Mouse (Mus musculus) bone marrow, adult 2 months (tissue): Measurements from ENCODE around the gene Smndc1. TPM values are rescaled to one million over a fixed set of nuclear protein-coding genes. Genes with fewer than 3 reads are reported as not detected.

Source experiments
- H3K27ac ChIP-seq: fragments of 200-500 bp; 2 replicates; pipeline ENCODE4 v1.5.1; 2012; ENCODE audit warnings: low read depth, mild to moderate bottlenecking, control low read depth, inconsistent platforms, low read length; ENCODE audit not compliant: control insufficient read depth, poor library complexity, insufficient read depth
- H3K4me1 ChIP-seq: fragments of 200-500 bp; 2 replicates; pipeline ENCODE4 v1.6.1; 2011; ENCODE audit warnings: low read length; ENCODE audit not compliant: control insufficient read depth, insufficient read depth
- H3K4me3 ChIP-seq: fragments of 200-500 bp; replicated peaks from 2 replicates; pipeline ENCODE3; 2011; ENCODE audit warnings: mild to moderate bottlenecking, low read depth, low read length, control low read depth; ENCODE audit not compliant: control insufficient read depth
- CTCF ChIP-seq: fragments of 200-500 bp; IDR thresholded peaks from 2 replicates; pipeline ENCODE4 v1.5.1; 2011; ENCODE audit warnings: low read length, control low read depth; ENCODE audit not compliant: control insufficient read depth, insufficient read depth
- POLR2A ChIP-seq: fragments of 200-500 bp; IDR thresholded peaks from 2 replicates; pipeline ENCODE4 v1.6.1; 2011; ENCODE audit warnings: low read depth, mild to moderate bottlenecking, control low read depth, low read length, borderline replicate concordance; ENCODE audit not compliant: control insufficient read depth
- WGBS: fragments of 180-500 bp; shearing (Covaris S2); methylation state at CpG from one replicate; pipeline ENCODE4 v1.1.7; 2018; 5-methylcytosine and 5-hydroxymethylcytosine counted together
- polyA plus RNA-seq: library from polyadenylated mRNA; stranded (reverse); fragments of >200 nt; gene quantifications from 2 replicates; pipeline ENCODE4 v1.2.4, GENCODE M21; 2011; ENCODE audit warnings: low replicate concordance; ENCODE audit not compliant: missing spikeins, insufficient read depth, insufficient read length

The Smndc1 gene
- polyA plus RNA-seq, 1 experiment = 41.2 TPM

DNA sequence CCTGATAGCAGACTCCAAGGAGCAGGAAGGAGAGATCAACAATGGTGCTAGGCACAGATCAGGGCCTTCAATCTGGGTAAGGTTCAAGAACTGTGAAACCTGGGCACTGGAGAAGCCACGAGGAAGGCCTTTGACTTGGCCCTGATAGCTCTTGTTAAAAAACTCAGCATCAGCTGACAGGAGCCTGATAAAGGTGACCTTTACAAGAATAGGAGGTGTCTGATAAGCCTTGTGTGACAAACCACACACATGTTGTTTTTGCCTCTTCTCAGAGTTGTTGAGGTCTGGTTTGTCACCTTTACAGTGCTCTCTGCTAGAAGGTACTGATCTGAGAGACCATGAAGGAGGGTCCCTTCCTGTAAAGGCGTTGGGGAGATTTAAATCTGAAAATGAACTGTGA lies 17.0 kb upstream of the Smndc1 start:
- WGBS = 63% methylated on average over 2 of the region's 2 CpGs
- no peaks in the 10 kb centered on the region for H3K4me1 ChIP-seq
- no peak overlapping the region for H3K27ac ChIP-seq
- TF ChIP-seq CTCF (no peak), POLR2A (no peak)
- no peak overlapping the region for H3K4me3 ChIP-seq

DNA sequence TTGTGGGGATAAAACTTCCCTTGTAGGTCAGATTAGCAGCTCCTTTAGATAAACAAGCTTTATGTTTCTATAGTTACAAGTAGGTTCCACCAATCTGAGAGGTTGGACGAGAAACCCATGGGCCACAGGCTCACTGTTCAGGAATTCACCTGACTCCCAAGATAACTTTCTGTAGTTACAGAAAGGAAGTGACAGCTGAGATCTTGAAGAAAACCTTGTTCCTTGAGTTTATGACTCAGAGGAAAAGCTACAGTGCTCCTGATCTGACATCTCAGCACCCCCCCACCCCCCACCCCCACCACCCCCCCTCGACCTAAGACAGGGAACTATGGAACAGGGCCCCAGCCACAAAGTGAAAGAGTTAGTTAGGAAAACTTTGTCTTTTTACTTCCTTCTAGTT lies 15.4 kb upstream of the Smndc1 start:
- no peak for TF ChIP-seq CTCF
- no peak for TF ChIP-seq POLR2A
- Histone ChIP-seq H3K4me1 (no peaks in the 10 kb centered on the region), H3K27ac (no peak overlapping the region), H3K4me3 (no peak overlapping the region)
- 19% methylated on average over 2 of the region's 2 CpGs for WGBS

DNA sequence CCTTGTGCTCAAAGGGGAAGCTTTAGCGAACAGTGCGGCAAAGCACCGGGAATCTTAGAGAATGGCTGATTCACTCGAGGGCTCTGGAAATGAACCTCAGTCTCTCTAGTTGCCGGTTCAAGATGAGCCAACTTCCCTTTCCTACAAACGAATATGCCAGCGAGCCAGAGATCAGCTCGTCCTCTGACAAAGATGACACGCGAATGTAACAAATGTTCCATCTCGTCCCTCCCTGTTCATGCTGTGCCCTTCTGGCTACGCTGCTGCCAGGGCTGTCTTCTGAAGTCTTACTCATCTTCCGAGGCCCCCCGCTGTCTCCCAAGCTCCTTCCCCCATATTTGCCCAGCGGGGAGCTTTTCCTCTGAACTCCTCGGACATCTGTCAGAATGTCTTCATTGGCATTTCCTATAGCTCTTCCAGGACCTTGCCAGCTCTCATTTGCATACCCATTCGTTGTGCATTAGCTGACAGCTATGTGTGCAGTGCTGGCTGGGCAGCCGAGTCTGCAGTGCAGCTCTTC lies 14.5 kb upstream of the Smndc1 start:
- H3K4me1 ChIP-seq = no peaks in the 10 kb centered on the region; the same call in 1 of the 2 replicates
- WGBS = 61% methylated on average over 18 of the region's 18 CpGs
- TF ChIP-seq POLR2A (no peak), CTCF (no peak)
- no peak overlapping the region for H3K4me3 ChIP-seq
- no peak overlapping the region for H3K27ac ChIP-seq

DNA sequence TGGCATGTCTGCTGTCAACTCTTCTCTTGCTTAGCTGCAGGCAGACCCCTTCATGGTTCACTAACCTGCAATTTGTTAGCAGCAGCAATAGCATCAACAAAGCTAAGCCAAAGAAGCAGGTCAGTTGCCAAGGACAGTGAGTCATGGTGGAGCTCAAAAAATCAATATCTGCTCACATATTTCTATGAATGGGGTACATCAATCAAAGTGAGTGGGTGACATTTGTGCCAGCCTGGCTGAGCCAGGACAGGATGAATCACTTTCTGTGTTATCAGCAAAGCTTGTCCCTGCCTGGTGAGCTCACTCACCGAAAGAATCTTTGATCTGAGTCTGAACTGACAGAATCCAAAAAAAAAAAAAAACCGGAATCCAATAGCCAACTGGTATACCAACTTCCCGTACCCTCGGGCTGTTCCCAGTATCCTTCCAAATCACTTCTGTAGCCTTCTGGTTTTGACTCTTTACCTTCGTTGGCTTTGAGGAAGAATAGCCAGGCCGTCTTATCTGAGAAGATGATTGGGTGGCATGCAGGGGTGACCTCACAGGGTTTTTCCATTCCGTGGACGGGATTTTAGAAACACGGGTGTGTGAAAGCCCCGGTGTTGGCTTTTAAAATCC lies 13.9 kb upstream of the Smndc1 start:
- TF ChIP-seq POLR2A (no peak), CTCF (no peak)
- Histone ChIP-seq H3K4me3 (no peak overlapping the region), H3K27ac (no peak overlapping the region), H3K4me1 (no peaks in the 10 kb centered on the region; the same call in 1 of the 2 replicates)
- WGBS = 68% methylated on average over 10 of the region's 10 CpGs

DNA sequence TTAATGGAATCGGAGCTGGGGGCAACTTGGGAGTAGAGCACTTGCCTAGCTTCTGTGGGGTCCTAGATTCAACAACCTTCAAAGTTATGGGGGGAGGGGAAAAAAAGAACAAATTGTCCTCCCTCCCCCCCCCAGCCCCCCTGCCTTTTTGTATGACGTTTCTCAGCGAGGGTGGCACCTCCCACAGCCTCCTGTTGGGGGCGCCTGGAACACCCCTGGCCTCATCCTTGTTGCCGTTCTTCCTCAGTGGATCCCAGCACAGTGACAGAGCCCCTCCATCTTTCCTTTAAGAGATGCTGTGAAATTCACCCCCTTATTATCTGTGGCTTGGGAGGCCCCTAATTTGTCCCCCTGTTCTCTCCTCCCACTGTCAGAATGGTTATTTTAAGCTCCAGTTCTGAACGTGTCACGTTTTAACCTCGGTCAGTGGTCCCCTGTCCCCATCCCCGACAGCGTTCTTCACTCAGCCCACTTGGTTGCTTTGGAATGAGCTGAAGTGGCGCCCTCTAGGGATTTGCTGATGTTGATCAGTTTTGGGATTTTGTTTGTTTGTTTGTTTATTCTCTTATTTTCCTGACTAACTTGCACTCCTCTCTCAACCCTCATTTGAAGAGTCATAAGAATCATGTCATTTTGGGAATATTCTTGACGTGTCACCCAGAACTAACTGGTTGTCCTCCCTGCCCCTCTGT lies 12.5 kb upstream of the Smndc1 start:
- H3K27ac ChIP-seq = no peak overlapping the region
- TF ChIP-seq CTCF (no peak), POLR2A (no peak)
- peaks cover 2% of the 10 kb centered on the region for H3K4me1 ChIP-seq
- WGBS = 57% methylated on average over 12 of the region's 12 CpGs
- no peak overlapping the region for H3K4me3 ChIP-seq

DNA sequence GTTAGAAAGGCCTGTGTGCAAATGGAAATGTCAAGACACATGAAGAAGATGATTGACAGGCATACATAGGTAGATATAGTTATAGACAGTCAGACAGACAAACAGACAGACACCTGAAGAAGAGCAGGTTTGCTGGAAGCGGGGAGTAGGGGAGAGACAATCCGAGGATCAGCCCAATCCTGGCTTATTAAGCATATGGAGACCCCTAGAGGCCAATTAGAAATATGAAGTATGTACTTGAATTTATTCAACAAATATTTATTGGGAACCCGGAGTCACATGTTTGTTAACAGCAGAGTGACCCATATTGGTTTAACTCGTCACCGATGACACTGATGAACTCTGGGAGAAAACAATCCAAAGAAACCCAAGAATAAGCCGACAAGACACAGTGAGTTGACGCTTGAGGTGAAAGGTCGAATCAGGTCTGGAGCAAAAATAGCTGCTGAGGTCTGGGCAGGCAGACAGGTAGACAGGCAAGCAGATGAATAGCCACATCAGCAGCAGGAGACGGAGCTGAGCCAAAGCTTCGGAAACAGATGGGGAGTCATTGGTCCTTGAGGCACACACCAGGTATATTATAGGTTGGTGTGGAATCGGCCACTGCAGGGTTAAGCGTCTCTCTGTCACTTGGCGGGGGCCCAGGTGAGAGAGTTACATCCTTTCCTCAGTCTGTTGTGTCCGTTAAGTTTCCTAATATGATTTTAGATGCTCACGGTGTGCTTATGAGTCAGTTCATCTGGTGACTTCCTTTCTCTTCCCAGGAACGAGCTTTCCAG lies 10.1 kb upstream of the Smndc1 start:
- Histone ChIP-seq H3K27ac (no peak overlapping the region), H3K4me1 (peaks cover 2% of the 10 kb centered on the region), H3K4me3 (no peak overlapping the region)
- 65% methylated on average over 16 of the region's 16 CpGs for WGBS
- no peak for TF ChIP-seq CTCF
- no peak for TF ChIP-seq POLR2A

DNA sequence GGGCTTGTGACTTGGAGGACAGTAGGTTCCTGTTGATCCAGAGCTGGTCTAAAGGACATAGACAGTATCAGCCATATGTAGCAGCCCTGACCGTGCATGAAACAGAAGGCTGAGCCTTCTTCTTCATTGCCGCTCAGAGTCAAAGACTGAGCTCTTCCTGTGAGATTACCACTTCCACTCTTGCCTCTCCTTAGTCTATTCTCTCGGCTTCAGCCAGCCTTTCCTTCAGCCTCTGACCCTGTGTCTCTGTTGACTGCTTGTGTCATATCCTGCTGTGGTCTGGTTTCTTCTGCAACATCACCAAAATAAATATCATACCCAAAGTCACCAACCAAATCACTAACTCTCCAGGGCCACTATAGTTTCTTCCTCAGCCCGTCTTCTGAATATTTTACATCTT lies 8.8 kb upstream of the Smndc1 start:
- TF ChIP-seq CTCF (no peak), POLR2A (no peak)

More for the DNA sequence above, 8.8 kb upstream of the Smndc1 start:
- Histone ChIP-seq H3K4me1 (peaks cover 2% of the 10 kb centered on the region), H3K27ac (peak overlapping the region; percentile 49; the same call in 1 of the 2 replicates), H3K4me3 (no peak overlapping the region)
- WGBS = 22% methylated on average over 4 of the region's 4 CpGs
